ENCODE assay signal across 8 mouse cellular contexts in genomic region chr17:84028157-84028970, GRCm38 (mm10).
DNase-seq lines count a peak whose midpoint lies in the region; ATAC-seq and TF ChIP-seq lines count a peak whose summit lies in the region.

No protein-coding gene starts in this region.

- no peaks in the 10 kb centered on the region for H3K36me3 ChIP-seq in hindbrain, embryonic 13.5 days

- peak overlapping the region; percentile 45 for H3K4me2 ChIP-seq in hindbrain, embryonic 13.5 days

- CTCF ChIA-PET in Patski (lab: Charles Lee): interaction anchor here (0.6 to 2.1 kb wide), 25 partner anchors 10 to 348 kb away, joined by 3 to 19 read pairs (median 4); partner anchors contain the start of gene Zfp36l2

- in situ Hi-C loops in Patski (cut with MboI; ENCODE audit: low pct_unique_long_range_greater_than_20kb): loop anchor here (5.0 kb wide), 4 partner anchors 56 to 169 kb away; no protein-coding TSS in a partner anchor

- DNase-seq in Patski (ENCODE audit: low read depth, low spot score): no peak
- peak; percentile 92 to 98 for DNase-seq in cerebellum, postnatal 14 days
- peak; percentile 75 to 84 for DNase-seq in frontal cortex, postnatal 25 days (ENCODE audit: low spot score in 2 of 2)
- DNase-seq in layer of hippocampus, postnatal 14 days (ENCODE audit: low spot score in 2 of 2): peak; percentile 84 to 85
- DNase-seq in lung, postnatal 10 days: peak; percentile 93
- peak; percentile 83 for DNase-seq in ovary, postnatal 36 days (ENCODE audit: low spot score)
- peak; percentile 96 for DNase-seq in thymus, postnatal 14 days

- peaks cover 7% of the 10 kb centered on the region; the same call in 1 of the 2 replicates for H3K9me3 ChIP-seq in hindbrain, embryonic 13.5 days

- no peaks in the 10 kb centered on the region for H3K27me3 ChIP-seq in Patski
- peaks cover 11% of the 10 kb centered on the region for H3K27me3 ChIP-seq in hindbrain, embryonic 13.5 days

- ATAC-seq in Patski: peak; percentile 63
- peak; percentile 88 for ATAC-seq in hindbrain, embryonic 13.5 days (ENCODE audit: low FRiP score)

- H3K4me1 ChIP-seq in hindbrain, embryonic 13.5 days (replicated peaks): peaks cover 21% of the 10 kb centered on the region

- WGBS in hindbrain, embryonic 13.5 days: 21% methylated on average over 27 of the region's 27 CpGs

- TF ChIP-seq CTCF in Patski (IDR thresholded peaks at IDR 0.05): peak; percentile 96

- H3K9ac ChIP-seq in hindbrain, embryonic 13.5 days: peak overlapping the region; percentile 6

- H3K4me3 ChIP-seq in hindbrain, embryonic 13.5 days: peak overlapping the region; percentile 11; the same call in 1 of the 2 replicates

- POLR2A ChIA-PET in Patski (lab: Charles Lee): interaction anchor here (0.9 kb wide), 3 partner anchors 10 to 159 kb away, joined by 3 to 4 read pairs (median 3); partner anchors contain the start of gene Zfp36l2

- H3K27ac ChIP-seq in hindbrain, embryonic 13.5 days: no peak overlapping the region
